Mouse (Mus musculus) ES-E14 (cell line): ENCODE results near the gene Lsm10. TPM values are rescaled to one million over a fixed set of nuclear protein-coding genes. Genes with fewer than 3 reads are reported as not detected.

Experiments used
- DNase-seq: peaks from one replicate; pipeline ENCODE4 v3.0.0-alpha.2; 2013; ENCODE audit warnings: low read depth, low spot score
- H3K27ac ChIP-seq: 2 replicates; pipeline ENCODE4 v1.5.1; 2012; ENCODE audit warnings: low read depth, mild to moderate bottlenecking, low read length, moderate library complexity, mixed read lengths; ENCODE audit not compliant: poor library complexity, insufficient read depth, severe bottlenecking
- H3K36me3 ChIP-seq: 2 replicates; pipeline ENCODE4 v1.6.1; 2012; ENCODE audit warnings: mild to moderate bottlenecking, low read length, moderate library complexity, mixed read lengths; ENCODE audit not compliant: control insufficient read depth, poor library complexity, insufficient read depth, severe bottlenecking
- H3K4me1 ChIP-seq, 2 experiments: fragments of 150-350 bp in 1 of 2; sonication (generic) in 1 of 2; 2 replicates each; pipeline ENCODE4 v1.6.1; 2012; ENCODE audit warnings: low read length in 2 of 2, mild to moderate bottlenecking in 1 of 2, mixed read lengths in 1 of 2; ENCODE audit not compliant: control insufficient read depth in 2 of 2, insufficient read depth in 2 of 2, poor library complexity in 1 of 2
- H3K4me3 ChIP-seq, 2 experiments: fragments of 150-350 bp in 1 of 2; sonication (generic) in 1 of 2; 2 replicates each; pipeline ENCODE4 v1.5.1; 2012; ENCODE audit warnings: low read length in 2 of 2, low read depth in 1 of 2, mild to moderate bottlenecking in 1 of 2, mixed read lengths in 1 of 2; ENCODE audit not compliant: insufficient read depth in 1 of 2, poor library complexity in 1 of 2, severe bottlenecking in 1 of 2
- H3K9ac ChIP-seq: 2 replicates; pipeline ENCODE4 v1.6.1; 2012; ENCODE audit warnings: low read depth, mild to moderate bottlenecking, low read length, mixed read lengths; ENCODE audit not compliant: poor library complexity, insufficient read depth, severe bottlenecking
- H3K9me3 ChIP-seq: fragments of 150-350 bp; sonication (generic); 2 replicates; pipeline ENCODE4 v1.6.1; 2012; ENCODE audit warnings: low read depth, mild to moderate bottlenecking, low read length; ENCODE audit not compliant: control insufficient read depth, insufficient read depth
- CHD2 ChIP-seq: IDR thresholded peaks from 2 replicates; pipeline ENCODE4 v1.6.1; 2014; ENCODE audit warnings: mild to moderate bottlenecking, low read depth, low read length, inconsistent platforms
- HCFC1 ChIP-seq: IDR thresholded peaks from 2 replicates; pipeline ENCODE4 v1.6.1; 2012; ENCODE audit warnings: low read length, inconsistent platforms, borderline replicate concordance; ENCODE audit not compliant: insufficient read depth
- MAFK ChIP-seq: IDR thresholded peaks from 2 replicates; pipeline ENCODE4 v1.6.1; 2014; ENCODE audit warnings: mild to moderate bottlenecking, low read depth, low read length, inconsistent platforms; ENCODE audit not compliant: insufficient read depth
- ZC3H11A ChIP-seq: IDR thresholded peaks from 2 replicates; pipeline ENCODE4 v1.6.1; 2012; ENCODE audit warnings: low read depth, mild to moderate bottlenecking, inconsistent platforms, low read length, borderline replicate concordance
- ZNF384 ChIP-seq: IDR thresholded peaks from 2 replicates; pipeline ENCODE4 v1.6.1; 2012; ENCODE audit warnings: low read depth, low read length, inconsistent platforms
- in situ Hi-C, 2 experiments: fragments of 600-800 bp; cut with MboI; formaldehyde crosslinking; loops; one replicate each; pipeline ENCODE4 v1.15.1; 2025; ENCODE audit warnings: low sequenced_read_pairs in 2 of 2, inconsistent platforms in 1 of 2; ENCODE audit not compliant: unreplicated experiment in 2 of 2
- total RNA-seq: library from RNA; depleted of rRNA; stranded (reverse); fragments of 300-350 nt; gene quantifications from 2 replicates; pipeline ENCODE4 v1.2.3, GENCODE M21; 2012

The Lsm10 gene
- total RNA-seq, 1 experiment = 21.8 TPM

DNA sequence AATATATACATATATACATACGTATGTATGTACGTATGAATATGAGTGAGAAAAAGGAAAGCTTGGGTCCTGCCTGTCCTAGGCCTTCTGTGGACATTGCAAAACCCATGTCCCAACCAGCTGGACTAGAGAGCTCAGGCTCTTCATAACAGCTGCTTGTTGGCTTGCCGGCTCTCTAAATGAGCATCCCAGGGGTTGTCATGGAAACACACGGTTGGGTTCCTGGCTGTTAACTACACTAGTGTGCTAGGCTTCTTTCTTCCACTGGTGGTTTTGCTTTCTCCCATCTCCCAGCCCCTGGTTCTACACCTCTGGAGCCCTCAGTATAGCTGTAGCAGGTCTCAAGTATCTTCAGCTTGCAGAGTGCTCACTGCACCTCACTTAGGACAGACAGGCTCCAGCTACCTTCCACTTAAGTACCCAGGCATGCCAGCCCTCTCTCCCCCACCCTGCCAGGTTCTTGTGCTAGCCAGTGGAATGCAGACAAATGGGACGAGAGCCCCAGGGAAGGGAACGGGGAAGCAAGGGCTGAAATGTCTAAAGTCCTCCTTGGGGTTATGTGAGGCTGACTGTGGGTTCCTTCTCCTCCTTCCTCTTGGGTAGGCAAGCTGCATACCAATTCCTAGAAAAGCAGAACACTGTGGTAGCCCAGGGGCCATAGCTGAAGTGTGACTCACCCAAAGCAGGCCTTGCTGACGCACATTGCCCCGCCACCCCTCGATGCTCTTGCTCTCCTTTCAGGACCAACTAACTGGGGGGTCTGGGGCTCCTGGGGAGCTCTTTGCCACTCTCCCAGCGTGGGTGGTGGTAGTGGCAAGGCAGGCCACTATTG, 35.1 kb downstream of the Lsm10 start:
- H3K9me3 ChIP-seq = no peaks in the 10 kb centered on the region
- in situ Hi-C loops = no loop called here
- H3K9ac ChIP-seq = no peak overlapping the region
- DNase-seq = no peak
- no peak overlapping the region for H3K4me3 ChIP-seq
- peaks cover 30% of the 10 kb centered on the region for H3K36me3 ChIP-seq
- H3K4me1 ChIP-seq = no peaks in the 10 kb centered on the region; a peak in 1 of 4 replicates
- no peak for TF ChIP-seq ZC3H11A
- no peak for TF ChIP-seq CHD2
- TF ChIP-seq HCFC1 = no peak
- no peak for TF ChIP-seq MAFK
- TF ChIP-seq ZNF384 = no peak
- H3K27ac ChIP-seq = no peak overlapping the region

DNA sequence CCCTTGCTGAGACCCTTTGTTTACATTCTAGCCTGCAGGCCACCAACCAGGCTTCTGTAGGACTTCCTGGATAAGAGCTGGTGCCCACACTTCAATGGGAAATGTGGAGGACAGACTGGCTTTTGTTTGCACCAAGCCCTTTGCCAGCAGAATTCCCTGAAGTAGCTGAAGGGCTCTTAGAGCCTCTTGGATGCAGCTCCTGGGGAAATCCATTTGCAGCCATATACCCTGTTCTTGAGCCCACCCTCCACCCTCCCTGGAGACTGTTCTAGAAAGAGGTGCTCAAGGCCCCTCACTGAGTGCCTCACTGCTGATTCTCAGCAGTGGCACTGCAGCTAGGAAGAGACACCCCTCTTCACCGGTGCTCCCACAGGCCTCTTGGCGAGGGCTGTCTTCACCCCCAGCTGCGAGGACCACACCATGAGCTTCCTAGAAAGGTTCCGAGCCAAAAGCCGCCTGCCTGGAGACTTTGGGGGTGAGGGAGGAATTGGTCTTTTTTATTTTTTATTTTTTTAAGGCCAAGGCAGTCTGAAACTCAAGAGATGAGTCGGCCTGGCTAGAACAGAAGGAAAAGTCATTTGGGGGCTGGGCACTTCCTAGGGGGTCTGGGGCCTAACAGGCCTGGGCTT, 36.3 kb downstream of the Lsm10 start:
- H3K9ac ChIP-seq = no peak overlapping the region
- in situ Hi-C loops = no loop called here
- no peak for DNase-seq
- no peaks in the 10 kb centered on the region; a peak in 1 of 4 replicates for H3K4me1 ChIP-seq
- H3K36me3 ChIP-seq = peaks cover 35% of the 10 kb centered on the region
- H3K27ac ChIP-seq = no peak overlapping the region
- H3K4me3 ChIP-seq = no peak overlapping the region
- TF ChIP-seq CHD2 = no peak
- TF ChIP-seq MAFK = no peak
- TF ChIP-seq ZNF384 = no peak
- TF ChIP-seq HCFC1 = no peak
- no peak for TF ChIP-seq ZC3H11A
- no peaks in the 10 kb centered on the region for H3K9me3 ChIP-seq

DNA sequence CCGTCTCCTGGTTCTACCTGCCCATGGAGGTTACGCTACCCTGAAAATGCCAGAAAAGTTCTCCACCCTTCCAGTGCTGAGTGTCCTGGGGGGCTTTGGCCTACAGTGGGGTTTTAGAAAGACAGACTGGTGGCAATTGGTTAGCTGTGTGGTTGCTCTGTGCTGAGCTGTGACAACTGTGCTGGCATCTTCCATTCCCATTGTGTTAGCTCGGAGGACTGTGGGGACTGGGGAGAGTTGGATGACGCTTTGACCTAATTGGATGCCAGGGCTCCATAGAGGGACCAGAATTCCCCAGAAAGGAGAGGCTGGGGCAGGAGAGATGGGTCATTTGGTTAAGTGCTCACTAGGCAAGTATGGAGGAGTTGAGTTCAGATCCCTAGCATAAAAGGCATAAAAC, 37.8 kb downstream of the Lsm10 start:
- Histone ChIP-seq H3K4me3 (no peak overlapping the region), H3K36me3 (peaks cover 37% of the 10 kb centered on the region), H3K9me3 (no peaks in the 10 kb centered on the region), H3K9ac (no peak overlapping the region), H3K4me1 (no peaks in the 10 kb centered on the region; a peak in 1 of 4 replicates), H3K27ac (no peak overlapping the region)
- in situ Hi-C loops = no loop called here
- TF ChIP-seq HCFC1 (no peak), CHD2 (no peak), MAFK (no peak), ZC3H11A (no peak), ZNF384 (no peak)
- DNase-seq = no peak

DNA sequence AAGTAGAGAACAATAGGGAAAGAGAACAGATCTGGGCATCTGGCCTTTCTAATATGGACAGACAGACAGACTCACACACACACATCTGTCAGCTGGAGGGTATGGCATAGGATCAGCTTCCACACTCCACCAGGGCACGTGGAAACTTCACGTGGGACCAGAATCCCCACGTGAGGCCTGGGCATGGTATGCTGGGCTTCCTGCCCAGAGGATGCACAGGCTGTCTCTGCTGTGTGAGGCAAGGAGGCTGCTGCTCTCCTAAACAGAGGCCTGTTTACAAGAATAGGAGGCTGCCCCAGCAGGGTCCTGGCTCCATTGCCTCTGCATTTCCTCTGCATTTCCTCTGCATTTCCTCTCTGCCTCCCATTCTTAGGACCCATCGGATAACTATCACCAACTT, 38.2 kb downstream of the Lsm10 start:
- in situ Hi-C loops = no loop called here

More for the DNA sequence above, 38.2 kb downstream of the Lsm10 start:
- Histone ChIP-seq H3K4me3 (no peak overlapping the region), H3K4me1 (no peaks in the 10 kb centered on the region; a peak in 1 of 4 replicates), H3K36me3 (peaks cover 35% of the 10 kb centered on the region), H3K9me3 (no peaks in the 10 kb centered on the region), H3K9ac (no peak overlapping the region), H3K27ac (no peak overlapping the region)
- no peak for DNase-seq
- TF ChIP-seq ZNF384 = no peak
- TF ChIP-seq ZC3H11A = no peak
- no peak for TF ChIP-seq HCFC1
- no peak for TF ChIP-seq CHD2
- no peak for TF ChIP-seq MAFK
